Mouse (Mus musculus): Measurements from ENCODE around the gene Kctd5. TPM values are rescaled to one million over a fixed set of nuclear protein-coding genes. Genes with fewer than 3 reads are reported as not detected.

Kctd5 gene
- polyA plus RNA-seq, 1 experiment from 2014 or later, result 68.0 TPM

GRCm38 (mm10) chr17:23998383-23998782 is 74.9 kb downstream of the Kctd5 start:
- no peak for ATAC-seq (ENCODE audit: low FRiP score, low TSS enrichment)
- H3K27ac ChIP-seq (ENCODE audit: low read length), result no peak overlapping the region
- H3K4me1 ChIP-seq (ENCODE audit: insufficient read depth, low read length), result peaks cover 3% of the 10 kb centered on the region; the same call in 1 of the 2 replicates
- H3K4me2 ChIP-seq (replicated peaks; ENCODE audit: low read depth, low read length), result no peak overlapping the region
- H3K9me3 ChIP-seq (ENCODE audit: low read length), result no peaks in the 10 kb centered on the region
- WGBS, result 36% methylated on average over 6 of the region's 6 CpGs
- H3K27me3 ChIP-seq (ENCODE audit: insufficient read depth, low read length), result no peaks in the 10 kb centered on the region
- H3K9ac ChIP-seq (replicated peaks; ENCODE audit: low read length), result no peak overlapping the region
- H3K36me3 ChIP-seq (ENCODE audit: insufficient read depth, low read length), result no peaks in the 10 kb centered on the region
- no peak overlapping the region for H3K4me3 ChIP-seq (ENCODE audit: low read length)

GRCm38 (mm10) chr17:23997901-23998300 is 75.4 kb downstream of the Kctd5 start, which contains the start of gene Prss22:
Gene Prss22 (minus strand): TSS chr17:23998100.
- Histone ChIP-seq H3K27me3 (ENCODE audit: insufficient read depth, low read length) (no peaks in the 10 kb centered on the region), H3K27ac (ENCODE audit: low read length) (no peak within 1 kb of the TSS), H3K36me3 (ENCODE audit: insufficient read depth, low read length) (no peaks in the 10 kb centered on the region), H3K9me3 (ENCODE audit: low read length) (no peaks in the 10 kb centered on the region), H3K4me3 (ENCODE audit: low read length) (no peak within 1 kb of the TSS), H3K4me1 (ENCODE audit: insufficient read depth, low read length) (peaks cover 8% of the 10 kb centered on the region), H3K4me2 (replicated peaks; ENCODE audit: low read depth, low read length) (no peak within 1 kb of the TSS), H3K9ac (replicated peaks; ENCODE audit: low read length) (no peak within 1 kb of the TSS)
- ATAC-seq (ENCODE audit: low FRiP score, low TSS enrichment), result no peak
- WGBS, result 59% methylated on average over 2 of the region's 2 CpGs

Small RNA genes within 50 kb of the gene (microRNA-seq; reads per million reads assigned to microRNA genes)
- gene Gm27700, result not detected

Other genes starting within 250 kb of the Kctd5 start
- 954 and 966 TPM in 2 replicates for gene Elob, start 244.3 kb downstream of the Kctd5 start, polyA plus RNA-seq (2015; fragmentation: Nextera tagmentation; extraction: Ambion mirVana)
- not detected in 2 replicates for gene Prss33, start 237.4 kb downstream of the Kctd5 start, polyA plus RNA-seq (2015; fragmentation: Nextera tagmentation; extraction: Ambion mirVana)
- not detected in 2 replicates for gene Prss32, start 229.6 kb downstream of the Kctd5 start, polyA plus RNA-seq (2015; fragmentation: Nextera tagmentation; extraction: Ambion mirVana)
- 3.5 and 4.1 TPM in 2 replicates for gene Prss41, start 229.3 kb downstream of the Kctd5 start, polyA plus RNA-seq (2015; fragmentation: Nextera tagmentation; extraction: Ambion mirVana)
- gene Prss21, start 205.4 kb downstream of the Kctd5 start, polyA plus RNA-seq (2015; fragmentation: Nextera tagmentation; extraction: Ambion mirVana), result not detected in 2 replicates
- gene Dcpp1, start 192.6 kb downstream of the Kctd5 start, polyA plus RNA-seq (2015; fragmentation: Nextera tagmentation; extraction: Ambion mirVana), result not detected in 2 replicates
- gene Dcpp2, start 192.6 kb downstream of the Kctd5 start, polyA plus RNA-seq (2015; fragmentation: Nextera tagmentation; extraction: Ambion mirVana), result not detected in 2 replicates
- not detected in 2 replicates for gene Dcpp3, start 156.0 kb downstream of the Kctd5 start, polyA plus RNA-seq (2015; fragmentation: Nextera tagmentation; extraction: Ambion mirVana)
- gene Sbp, start 131.8 kb downstream of the Kctd5 start, polyA plus RNA-seq (2015; fragmentation: Nextera tagmentation; extraction: Ambion mirVana), result not detected in 2 replicates
- gene Sbpl, start 118.2 kb downstream of the Kctd5 start, polyA plus RNA-seq (2015; fragmentation: Nextera tagmentation; extraction: Ambion mirVana), result not detected in 2 replicates
- 0.14 and 0.23 TPM in 2 replicates for gene Prss30, start 92.9 kb downstream of the Kctd5 start, polyA plus RNA-seq (2015; fragmentation: Nextera tagmentation; extraction: Ambion mirVana)
- 0.39 and 0.82 TPM in 2 replicates for gene Prss22, start 75.4 kb downstream of the Kctd5 start, polyA plus RNA-seq (2015; fragmentation: Nextera tagmentation; extraction: Ambion mirVana)
- gene Prss27, start 35.3 kb downstream of the Kctd5 start, polyA plus RNA-seq (2015; fragmentation: Nextera tagmentation; extraction: Ambion mirVana), result 0.23 and 0.37 TPM in 2 replicates
- gene Pdpk1, start 77.4 kb upstream of the Kctd5 start, polyA plus RNA-seq (2015; fragmentation: Nextera tagmentation; extraction: Ambion mirVana), result 34.9 and 37.6 TPM in 2 replicates
- gene Amdhd2, start 90.3 kb upstream of the Kctd5 start, polyA plus RNA-seq (2015; fragmentation: Nextera tagmentation; extraction: Ambion mirVana), result 42.1 and 45.6 TPM in 2 replicates
- gene Atp6v0c, start 96.2 kb upstream of the Kctd5 start, polyA plus RNA-seq (2015; fragmentation: Nextera tagmentation; extraction: Ambion mirVana), result 695 and 701 TPM in 2 replicates
- gene Tbc1d24, start 132.1 kb upstream of the Kctd5 start, polyA plus RNA-seq (2015; fragmentation: Nextera tagmentation; extraction: Ambion mirVana), result 5.6 and 6.2 TPM in 2 replicates
- 4.3 and 4.8 TPM in 2 replicates for gene Ntn3, start 136.0 kb upstream of the Kctd5 start, polyA plus RNA-seq (2015; fragmentation: Nextera tagmentation; extraction: Ambion mirVana)
- gene Tedc2, start 147.4 kb upstream of the Kctd5 start, polyA plus RNA-seq (2015; fragmentation: Nextera tagmentation; extraction: Ambion mirVana), result 12.2 and 13.4 TPM in 2 replicates
- 69.2 and 73.5 TPM in 2 replicates for gene Ccnf, start 178.0 kb upstream of the Kctd5 start, polyA plus RNA-seq (2015; fragmentation: Nextera tagmentation; extraction: Ambion mirVana)

All from kidney, embryonic 16.5 days (tissue).